Mouse (Mus musculus) 416B (cell line): ENCODE results near the gene Eif3b.

Experiments
- DNase-seq: peaks from one replicate; pipeline ENCODE4 v3.0.0; 2011; ENCODE audit warnings: low read depth

The Eif3b gene

GRCm38 (mm10) chr5:140418489-140419441 is at the start of gene Eif3b:
Gene Eif3b, plus strand, starts transcription at chr5:140419328.
- DNase-seq = peak; percentile 98

- DNase-seq = no peak
Measured at GRCm38 (mm10) chr5:140369466-140369865, 49.7 kb upstream of the Eif3b start.

GRCm38 (mm10) chr5:140370446-140371254 is 48.5 kb upstream of the Eif3b start:
- DNase-seq = no peak

- no peak for DNase-seq
Measured at GRCm38 (mm10) chr5:140371671-140372070, 47.5 kb upstream of the Eif3b start.

- no peak for DNase-seq
Measured at GRCm38 (mm10) chr5:140373711-140374110, 45.4 kb upstream of the Eif3b start.

- no peak for DNase-seq
Measured at GRCm38 (mm10) chr5:140374226-140374625, 44.9 kb upstream of the Eif3b start.

GRCm38 (mm10) chr5:140375249-140375829 is 43.8 kb upstream of the Eif3b start:
- no peak for DNase-seq

GRCm38 (mm10) chr5:140378121-140378853 is 40.8 kb upstream of the Eif3b start:
- peak; percentile 54 for DNase-seq

GRCm38 (mm10) chr5:140379299-140379698 is 39.8 kb upstream of the Eif3b start:
- peak; percentile 93 for DNase-seq

- no peak for DNase-seq
Measured at GRCm38 (mm10) chr5:140381156-140381555, 38.0 kb upstream of the Eif3b start.

- no peak for DNase-seq
Measured at GRCm38 (mm10) chr5:140382688-140383087, 36.4 kb upstream of the Eif3b start.

- no peak for DNase-seq
Measured at GRCm38 (mm10) chr5:140383559-140383958, 35.6 kb upstream of the Eif3b start.

GRCm38 (mm10) chr5:140384462-140384861 is 34.7 kb upstream of the Eif3b start:
- DNase-seq = no peak

GRCm38 (mm10) chr5:140387236-140387635 is 31.9 kb upstream of the Eif3b start:
- no peak for DNase-seq

- peak; percentile 57 for DNase-seq
Measured at GRCm38 (mm10) chr5:140387816-140388510, 31.2 kb upstream of the Eif3b start.

GRCm38 (mm10) chr5:140388588-140389576 is 30.2 kb upstream of the Eif3b start, which contains the start of gene Snx8:
Gene Snx8, minus strand, starts transcription at chr5:140389262.
- peak; percentile 98 for DNase-seq

- no peak for DNase-seq
Measured at GRCm38 (mm10) chr5:140389647-140390046, 29.5 kb upstream of the Eif3b start.

- DNase-seq = no peak
Measured at GRCm38 (mm10) chr5:140391435-140391834, 27.7 kb upstream of the Eif3b start.

GRCm38 (mm10) chr5:140391981-140392380 is 27.1 kb upstream of the Eif3b start:
- DNase-seq = no peak

GRCm38 (mm10) chr5:140392701-140393100 is 26.4 kb upstream of the Eif3b start:
- DNase-seq = peak; percentile 80
